Comparison of ENCODE assay signal across 24 mouse cellular contexts in genomic region chr1:92686994-92687393, GRCm38 (mm10). TPM values are rescaled to one million over a fixed set of nuclear protein-coding genes. Genes with fewer than 3 reads are reported as not detected.
DNase-seq lines count a peak whose midpoint lies in the region; ATAC-seq and TF ChIP-seq lines count a peak whose summit lies in the region.
"Had no signal": no experiment of that assay in that cellular context is flagged by ENCODE, and none has a peak within 500 bp of the region (broad histone marks: within the 10 kb centered on the region; RNA-seq: fewer than 3 reads in every experiment).

No protein-coding gene starts in this region.

- WGBS in midbrain, embryonic 11.5 days = 67% methylated on average over 8 of the region's 8 CpGs
- WGBS in midbrain, embryonic 10.5 days = 74% methylated on average over 8 of the region's 8 CpGs
- whole genome bisulfite sequencing in embryonic facial prominence, embryonic 10.5 days = 48% methylated on average over 8 of the region's 8 CpGs
- WGBS in limb, embryonic 14.5 days = 20% methylated on average over 8 of the region's 8 CpGs
- 73% methylated on average over 8 of the region's 8 CpGs for WGBS in forebrain, embryonic 15.5 days

- H3K36me3 ChIP-seq in midbrain, embryonic 11.5 days (ENCODE audit: control insufficient read depth, insufficient read depth, low read length) = no peaks in the 10 kb centered on the region
- no peaks in the 10 kb centered on the region for H3K36me3 ChIP-seq in midbrain, embryonic 10.5 days
- H3K36me3 ChIP-seq in embryonic facial prominence, embryonic 10.5 days (replicated peaks) = no peaks in the 10 kb centered on the region
- no peaks in the 10 kb centered on the region for H3K36me3 ChIP-seq in limb, embryonic 14.5 days (ENCODE audit: control insufficient read depth, insufficient read depth, low read length)
- no peaks in the 10 kb centered on the region for H3K36me3 ChIP-seq in forebrain, embryonic 15.5 days
- H3K36me3 ChIP-seq: G1E; heart, embryonic 13.5 days; hindbrain, embryonic 13.5 days; limb, embryonic 15.5 days; liver, embryonic 15.5 days had no signal

- no peaks in the 10 kb centered on the region for H3K9me3 ChIP-seq in midbrain, embryonic 11.5 days (ENCODE audit: control insufficient read depth, low read length)
- no peaks in the 10 kb centered on the region for H3K9me3 ChIP-seq in midbrain, embryonic 10.5 days (replicated peaks)
- no peaks in the 10 kb centered on the region for H3K9me3 ChIP-seq in embryonic facial prominence, embryonic 10.5 days
- H3K9me3 ChIP-seq in limb, embryonic 14.5 days (ENCODE audit: control insufficient read depth, low read length) = no peaks in the 10 kb centered on the region
- H3K9me3 ChIP-seq in forebrain, embryonic 15.5 days = no peaks in the 10 kb centered on the region
- H3K9me3 ChIP-seq: G1E; heart, embryonic 13.5 days; hindbrain, embryonic 13.5 days; limb, embryonic 15.5 days; liver, embryonic 15.5 days had no signal

- no peak overlapping the region for H3K4me2 ChIP-seq in midbrain, embryonic 11.5 days
- peak overlapping the region; percentile 17; the same call in 1 of the 2 replicates for H3K4me2 ChIP-seq in limb, embryonic 14.5 days (replicated peaks; ENCODE audit: low read depth, low read length, severe bottlenecking)
- H3K4me2 ChIP-seq in forebrain, embryonic 15.5 days (replicated peaks) = no peak overlapping the region
- H3K4me2 ChIP-seq: heart, embryonic 13.5 days; hindbrain, embryonic 13.5 days; limb, embryonic 15.5 days; liver, embryonic 15.5 days had no signal

- no peak overlapping the region for H3K9ac ChIP-seq in midbrain, embryonic 11.5 days (ENCODE audit: low read length)
- H3K9ac ChIP-seq in limb, embryonic 14.5 days (ENCODE audit: low read depth, low read length, severe bottlenecking) = no peak overlapping the region
- no peak overlapping the region for H3K9ac ChIP-seq in forebrain, embryonic 15.5 days (replicated peaks)
- H3K9ac ChIP-seq: heart, embryonic 13.5 days; hindbrain, embryonic 13.5 days; limb, embryonic 15.5 days; liver, embryonic 15.5 days had no signal

- no peaks in the 10 kb centered on the region for H3K27me3 ChIP-seq in midbrain, embryonic 11.5 days (ENCODE audit: control insufficient read depth, insufficient read depth, low read length)
- peaks cover 5% of the 10 kb centered on the region for H3K27me3 ChIP-seq in midbrain, embryonic 10.5 days (ENCODE audit: low read depth, poor library complexity, severe bottlenecking)
- peaks cover 7% of the 10 kb centered on the region; the same call in 1 of the 2 replicates for H3K27me3 ChIP-seq in embryonic facial prominence, embryonic 10.5 days (replicated peaks; ENCODE audit: low read depth, poor library complexity, severe bottlenecking)
- H3K27me3 ChIP-seq in limb, embryonic 14.5 days (ENCODE audit: control insufficient read depth, insufficient read depth, low read length) = no peaks in the 10 kb centered on the region
- H3K27me3 ChIP-seq in forebrain, embryonic 15.5 days = no peaks in the 10 kb centered on the region
- H3K27me3 ChIP-seq: limb, embryonic 15.5 days; liver, embryonic 15.5 days had no signal

- H3K27ac ChIP-seq in midbrain, embryonic 11.5 days (ENCODE audit: low read depth, low read length) = no peak overlapping the region
- no peak overlapping the region for H3K27ac ChIP-seq in midbrain, embryonic 10.5 days (replicated peaks)
- H3K27ac ChIP-seq in embryonic facial prominence, embryonic 10.5 days (replicated peaks) = no peak overlapping the region
- no peak overlapping the region for H3K27ac ChIP-seq in limb, embryonic 14.5 days (replicated peaks; ENCODE audit: low read depth, low read length)
- H3K27ac ChIP-seq in forebrain, embryonic 15.5 days (replicated peaks) = no peak overlapping the region
- H3K27ac ChIP-seq: heart, embryonic 13.5 days; hindbrain, embryonic 13.5 days; limb, embryonic 15.5 days; liver, embryonic 15.5 days had no signal

- DNase-seq in frontal cortex, postnatal 10 days (ENCODE audit: low spot score in 2 of 2) = no peak
- no peak for DNase-seq in midbrain, embryonic 11.5 days (ENCODE audit: low spot score, missing footprints)
- no peak for DNase-seq in midbrain, embryonic 10.5 days (ENCODE audit: low spot score)
- DNase-seq in embryonic facial prominence, embryonic 10.5 days (ENCODE audit: low spot score) = peak; percentile 37
- no peak for DNase-seq in limb, embryonic 14.5 days (ENCODE audit: low spot score)
- no peak for DNase-seq in adrenal gland, adult 18-20 months (ENCODE audit: low spot score in 2 of 2)
- DNase-seq: adrenal gland, postnatal 36 days; cerebellum, adult 18-20 months; cerebellum, postnatal 36 days; gastrocnemius, postnatal 10 days; heart, adult 18-20 months; kidney, postnatal 36 days; thymus, postnatal 25 days had no signal

- no peak overlapping the region for H3K4me3 ChIP-seq in midbrain, embryonic 11.5 days (ENCODE audit: low read depth, low read length)
- H3K4me3 ChIP-seq in midbrain, embryonic 10.5 days = no peak overlapping the region
- no peak overlapping the region for H3K4me3 ChIP-seq in embryonic facial prominence, embryonic 10.5 days
- no peak overlapping the region for H3K4me3 ChIP-seq in limb, embryonic 14.5 days (replicated peaks; ENCODE audit: low read length)
- H3K4me3 ChIP-seq in forebrain, embryonic 15.5 days = no peak overlapping the region
- H3K4me3 ChIP-seq: heart, embryonic 13.5 days; hindbrain, embryonic 13.5 days; limb, embryonic 15.5 days; liver, embryonic 15.5 days had no signal

- no peaks in the 10 kb centered on the region for H3K4me1 ChIP-seq in midbrain, embryonic 11.5 days (ENCODE audit: control insufficient read depth, insufficient read depth, low read length)
- H3K4me1 ChIP-seq in midbrain, embryonic 10.5 days = no peaks in the 10 kb centered on the region
- peaks cover 18% of the 10 kb centered on the region for H3K4me1 ChIP-seq in embryonic facial prominence, embryonic 10.5 days
- H3K4me1 ChIP-seq in limb, embryonic 14.5 days (ENCODE audit: control insufficient read depth, insufficient read depth, low read length) = peaks cover 9% of the 10 kb centered on the region
- H3K4me1 ChIP-seq in forebrain, embryonic 15.5 days = no peaks in the 10 kb centered on the region
- H3K4me1 ChIP-seq: heart, embryonic 13.5 days; liver, embryonic 15.5 days had no signal

- ATAC-seq in frontal cortex, adult (ENCODE audit: low TSS enrichment) = 0 out of 2 replicates have a peak, but pooled peaks have one; percentile 17
- ATAC-seq in midbrain, embryonic 11.5 days (ENCODE audit: low FRiP score) = 0 out of 2 replicates have a peak, but pooled peaks have one; percentile 27
- ATAC-seq in limb, embryonic 14.5 days (ENCODE audit: low FRiP score, low read depth) = peak; percentile 34; the same call in 1 of the 2 replicates
- ATAC-seq in forebrain, embryonic 15.5 days (replicated peaks) = no peak
- ATAC-seq: midbrain, embryonic 16.5 days had no signal

- TF ChIP-seq POLR2A in limb, embryonic 14.5 days (IDR thresholded peaks at IDR 0.05; ENCODE audit: borderline replicate concordance, extremely low read depth, insufficient read depth, insufficient read length) = no peak

RNA-seq across cellular contexts. Expression of gene Otos, which starts 38.4 kb away (rescaled TPM):
- polyA plus RNA-seq in midbrain, embryonic 11.5 days (2014; fragmentation: Nextera tagmentation; extraction: Ambion mirVana) = 0.08 TPM in 1 of 2 replicates, not detected in the other
- 0.07 TPM in 1 of 2 replicates, not detected in the other for polyA plus RNA-seq in midbrain, embryonic 10.5 days (2016; fragmentation: Nextera tagmentation; extraction: Ambion mirVana)
- 0.05 TPM in 1 of 2 replicates, not detected in the other for polyA plus RNA-seq in embryonic facial prominence, embryonic 10.5 days (2016; fragmentation: Nextera tagmentation; extraction: Ambion mirVana)
- 0.19 TPM in 1 of 2 replicates, not detected in the other for polyA plus RNA-seq in limb, embryonic 14.5 days (2012; rRNA removed)
- not detected in 2 replicates for polyA plus RNA-seq in limb, embryonic 14.5 days (2014; fragmentation: Nextera tagmentation; extraction: Ambion mirVana)
- total RNA-seq in adrenal gland, adult 18-20 months (2021) = not detected
- polyA plus RNA-seq in forebrain, embryonic 15.5 days (2015; fragmentation: Nextera tagmentation; extraction: Ambion mirVana) = not detected in 2 replicates
- total RNA-seq: adrenal gland, postnatal 36 days; heart, adult 18-20 months; heart, postnatal 25 days had no signal
- polyA plus RNA-seq: forebrain, embryonic 11.5 days; G1E; heart, embryonic 13.5 days; limb, embryonic 15.5 days; lung, embryonic 16.5 days had no signal

RNA-seq across cellular contexts. Expression of gene Cops9, which starts 45.2 kb away (rescaled TPM):
- 354 and 411 TPM in 2 replicates for polyA plus RNA-seq in midbrain, embryonic 11.5 days (2014; fragmentation: Nextera tagmentation; extraction: Ambion mirVana)
- 368 and 378 TPM in 2 replicates for polyA plus RNA-seq in midbrain, embryonic 10.5 days (2016; fragmentation: Nextera tagmentation; extraction: Ambion mirVana)
- 341 and 342 TPM in 2 replicates for polyA plus RNA-seq in embryonic facial prominence, embryonic 10.5 days (2016; fragmentation: Nextera tagmentation; extraction: Ambion mirVana)
- 204 and 208 TPM in 2 replicates for polyA plus RNA-seq in limb, embryonic 14.5 days (2012; rRNA removed)
- polyA plus RNA-seq in limb, embryonic 14.5 days (2014; fragmentation: Nextera tagmentation; extraction: Ambion mirVana) = 403 and 441 TPM in 2 replicates
- total RNA-seq in adrenal gland, adult 18-20 months (2021) = 100 to 1,000 TPM; 348 to 366 TPM
- polyA plus RNA-seq in forebrain, embryonic 15.5 days (2015; fragmentation: Nextera tagmentation; extraction: Ambion mirVana) = 534 and 569 TPM in 2 replicates
